Mouse (Mus musculus) CH12.LX (cell line): ENCODE measurements around the gene Tmem186. TPM values are rescaled to one million over a fixed set of nuclear protein-coding genes. Genes with fewer than 3 reads are reported as not detected.
A peak's percentile ranks its signal among the peaks of the same experiment; 100 is the strongest.

Experiments used
- DNase-seq: peaks from one replicate; pipeline ENCODE4 v3.0.0-alpha.2; 2013; ENCODE audit errors: extremely low read depth
- H3K27ac ChIP-seq: 2 replicates; pipeline ENCODE4 v1.5.1; 2012; ENCODE audit warnings: low read depth, mild to moderate bottlenecking, control low read depth, moderate library complexity; ENCODE audit not compliant: insufficient read depth
- H3K27me3 ChIP-seq: replicated peaks from 2 replicates; pipeline ENCODE3; 2012; ENCODE audit warnings: inconsistent platforms
- H3K36me3 ChIP-seq, 2 experiments: replicated peaks in 1 of 2; 2 replicates each; pipeline versions ENCODE3 to v1.6.1; 2012; ENCODE audit warnings: inconsistent platforms in 1 of 2, low read length in 1 of 2, mild to moderate bottlenecking in 1 of 2, mixed read lengths in 1 of 2, moderate library complexity in 1 of 2; ENCODE audit not compliant: control insufficient read depth in 1 of 2, insufficient read depth in 1 of 2
- H3K4me1 ChIP-seq, 2 experiments: 2 replicates each; pipeline ENCODE4 v1.6.1; 2012; ENCODE audit warnings: inconsistent platforms in 1 of 2, moderate library complexity in 1 of 2; ENCODE audit not compliant: insufficient read depth in 2 of 2, control insufficient read depth in 1 of 2
- H3K4me2 ChIP-seq: 2 replicates; pipeline ENCODE4 v1.6.1; 2012; ENCODE audit warnings: low read depth, mild to moderate bottlenecking, control low read depth; ENCODE audit not compliant: poor library complexity, insufficient read depth, severe bottlenecking
- H3K4me3 ChIP-seq, 3 experiments: fragments of 150-350 bp in 1 of 3; sonication (generic) in 1 of 3; replicated peaks in 1 of 3; 2 replicates each; pipeline versions ENCODE3 to v1.5.1; 2011 to 2012; ENCODE audit warnings: low read depth in 2 of 3, low read length in 2 of 3, mild to moderate bottlenecking in 2 of 3, moderate library complexity in 2 of 3, control low read depth in 1 of 3, improper control_type of control experiment in 1 of 3, inconsistent platforms in 1 of 3, mixed read lengths in 1 of 3; ENCODE audit not compliant: poor library complexity in 1 of 3
- H3K79me2 ChIP-seq: replicated peaks from 2 replicates; pipeline ENCODE4 v1.6.1; 2012; ENCODE audit warnings: mild to moderate bottlenecking, moderate library complexity; ENCODE audit not compliant: control insufficient read depth, poor library complexity, insufficient read depth, severe bottlenecking; ENCODE audit errors: extremely low read depth
- H3K9ac ChIP-seq: 2 replicates; pipeline ENCODE4 v1.6.1; 2012; ENCODE audit warnings: low read depth, mild to moderate bottlenecking, control low read depth, moderate library complexity; ENCODE audit not compliant: insufficient read depth
- H3K9me3 ChIP-seq: replicated peaks from 2 replicates; pipeline ENCODE3; 2012; ENCODE audit warnings: low read length, inconsistent platforms, mixed read lengths
- CHD2 ChIP-seq: IDR thresholded peaks from 2 replicates; pipeline ENCODE4 v1.6.1; 2011; ENCODE audit warnings: low read length, improper control_type of control experiment
- CTCF ChIP-seq, 2 experiments: IDR thresholded peaks in 1 of 2; conservative IDR thresholded peaks in 1 of 2; 2 replicates each; pipeline ENCODE4 v1.5.1; 2011 to 2012; ENCODE audit warnings: low read depth in 2 of 2, low read length in 2 of 2, improper control_type of control experiment in 1 of 2, inconsistent platforms in 1 of 2, mild to moderate bottlenecking in 1 of 2, moderate library complexity in 1 of 2
- E2F4 ChIP-seq: IDR thresholded peaks from 2 replicates; pipeline ENCODE4 v1.6.1; 2011; ENCODE audit warnings: low read depth, low read length, improper control_type of control experiment; ENCODE audit not compliant: insufficient replicate concordance
- EP300 ChIP-seq: IDR thresholded peaks from 2 replicates; pipeline ENCODE4 v1.6.1; 2011; ENCODE audit warnings: low read length, improper control_type of control experiment
- ETS1 ChIP-seq: conservative IDR thresholded peaks from 2 replicates; pipeline ENCODE4 v1.6.1; 2012; ENCODE audit warnings: low read depth, mild to moderate bottlenecking, inconsistent platforms, low read length, improper control_type of control experiment, moderate library complexity
- GABPA ChIP-seq: IDR thresholded peaks from 2 replicates; pipeline ENCODE4 v1.6.1; 2012; ENCODE audit warnings: low read depth, low read length, improper control_type of control experiment, inconsistent platforms; ENCODE audit not compliant: insufficient replicate concordance
- JUND ChIP-seq: conservative IDR thresholded peaks from 2 replicates; pipeline ENCODE4 v1.6.1; 2011; ENCODE audit warnings: low read depth, low read length, improper control_type of control experiment
- KAT2A ChIP-seq: IDR thresholded peaks from 2 replicates; pipeline ENCODE4 v1.6.1; 2012; ENCODE audit warnings: low read length, improper control_type of control experiment, inconsistent platforms; ENCODE audit not compliant: insufficient replicate concordance
- MAFK ChIP-seq: IDR thresholded peaks from 2 replicates; pipeline ENCODE4 v1.6.1; 2011; ENCODE audit warnings: low read length, improper control_type of control experiment; ENCODE audit not compliant: insufficient replicate concordance
- MAX ChIP-seq: IDR thresholded peaks from 2 replicates; pipeline ENCODE4 v1.6.1; 2011; ENCODE audit warnings: low read length, improper control_type of control experiment
- MAZ ChIP-seq: IDR thresholded peaks from 2 replicates; pipeline ENCODE4 v1.6.1; 2012; ENCODE audit warnings: low read depth, mild to moderate bottlenecking, inconsistent platforms, low read length, improper control_type of control experiment, moderate library complexity
- MEF2A ChIP-seq: IDR thresholded peaks from 2 replicates; pipeline ENCODE4 v1.6.1; 2014; ENCODE audit warnings: low read depth, mild to moderate bottlenecking, inconsistent platforms, low read length, improper control_type of control experiment, borderline replicate concordance
- MXI1 ChIP-seq: IDR thresholded peaks from 2 replicates; pipeline ENCODE4 v1.6.1; 2011; ENCODE audit warnings: mild to moderate bottlenecking, low read depth, low read length, improper control_type of control experiment
- NELFE ChIP-seq: IDR thresholded peaks from 2 replicates; pipeline ENCODE4 v1.6.1; 2011; ENCODE audit warnings: low read depth, low read length, improper control_type of control experiment
- NRF1 ChIP-seq: IDR thresholded peaks from 2 replicates; pipeline ENCODE4 v1.6.1; 2014; ENCODE audit warnings: low read depth, mild to moderate bottlenecking, inconsistent platforms, low read length, improper control_type of control experiment, moderate library complexity
- PAX5 ChIP-seq: IDR thresholded peaks from 2 replicates; pipeline ENCODE4 v1.6.1; 2012; ENCODE audit warnings: low read length, inconsistent platforms, mixed read lengths
- POLR2AphosphoS2 ChIP-seq: IDR thresholded peaks from 2 replicates; pipeline ENCODE4 v1.6.1; 2011; ENCODE audit warnings: low read depth, low read length, improper control_type of control experiment
- RAD21 ChIP-seq: IDR thresholded peaks from 2 replicates; pipeline ENCODE4 v1.6.1; 2011; ENCODE audit warnings: low read depth, mild to moderate bottlenecking, low read length, improper control_type of control experiment, moderate library complexity
- RCOR1 ChIP-seq: conservative IDR thresholded peaks from 2 replicates; pipeline ENCODE4 v1.6.1; 2012; ENCODE audit warnings: low read depth, mild to moderate bottlenecking, inconsistent platforms, low read length, improper control_type of control experiment
- SIN3A ChIP-seq: IDR thresholded peaks from 2 replicates; pipeline ENCODE4 v1.6.1; 2012; ENCODE audit warnings: low read length, improper control_type of control experiment, inconsistent platforms
- SMC3 ChIP-seq: IDR thresholded peaks from 2 replicates; pipeline ENCODE4 v1.6.1; 2011; ENCODE audit warnings: low read depth, low read length, improper control_type of control experiment
- UBTF ChIP-seq: IDR thresholded peaks from 2 replicates; pipeline ENCODE4 v1.6.1; 2012; ENCODE audit warnings: low read depth, mild to moderate bottlenecking, inconsistent platforms, low read length, improper control_type of control experiment, moderate library complexity
- USF2 ChIP-seq: conservative IDR thresholded peaks from 2 replicates; pipeline ENCODE4 v1.6.1; 2011; ENCODE audit warnings: low read depth, low read length, improper control_type of control experiment
- ZC3H11A ChIP-seq: IDR thresholded peaks from 2 replicates; pipeline ENCODE4 v1.6.1; 2012; ENCODE audit warnings: low read depth, mild to moderate bottlenecking, inconsistent platforms, low read length, improper control_type of control experiment
- ZMIZ1 ChIP-seq: IDR thresholded peaks from 2 replicates; pipeline ENCODE4 v1.6.1; 2012; ENCODE audit warnings: low read depth, mild to moderate bottlenecking, inconsistent platforms, low read length, improper control_type of control experiment
- ZNF384 ChIP-seq: IDR thresholded peaks from 2 replicates; pipeline ENCODE4 v1.6.1; 2012; ENCODE audit warnings: low read depth, low read length, improper control_type of control experiment, inconsistent platforms
- dilution Hi-C: fragments of 300-500 bp; cut with MboI; formaldehyde crosslinking; loops from 2 replicates; pipeline ENCODE4 v1.14.3; 2020; ENCODE audit warnings: low sequenced_read_pairs; ENCODE audit not compliant: extremely low pct_unique_long_range_greater_than_20kb, extremely low pct_ligation_motif_present
- in situ Hi-C: fragments of 300-500 bp; cut with MboI; formaldehyde crosslinking; loops from 3 replicates; pipeline ENCODE4 v1.14.3; 2019; ENCODE audit warnings: low sequenced_read_pairs, low pct_ligation_motif_present, low pct_unique_long_range_greater_than_20kb, mixed read lengths
- polyA plus RNA-seq: library from polyadenylated mRNA; unstranded; fragments of >175 nt; gene quantifications from 2 replicates; pipeline ENCODE4 v1.2.1, GENCODE M21; 2012; ENCODE audit warnings: low read depth; ENCODE audit not compliant: insufficient read length
- total RNA-seq, 2 experiments: library from RNA; depleted of rRNA; stranded (reverse); fragments of 300-350 nt in 1 of 2; fragments of >200 nt in 1 of 2; gene quantifications; 2 replicates each; pipeline ENCODE4 v1.2.3; 2012 to 2014

The Tmem186 gene
- total and polyA plus RNA-seq, 3 experiments: 19.7 to 22.2 (median 21.9) TPM

DNA sequence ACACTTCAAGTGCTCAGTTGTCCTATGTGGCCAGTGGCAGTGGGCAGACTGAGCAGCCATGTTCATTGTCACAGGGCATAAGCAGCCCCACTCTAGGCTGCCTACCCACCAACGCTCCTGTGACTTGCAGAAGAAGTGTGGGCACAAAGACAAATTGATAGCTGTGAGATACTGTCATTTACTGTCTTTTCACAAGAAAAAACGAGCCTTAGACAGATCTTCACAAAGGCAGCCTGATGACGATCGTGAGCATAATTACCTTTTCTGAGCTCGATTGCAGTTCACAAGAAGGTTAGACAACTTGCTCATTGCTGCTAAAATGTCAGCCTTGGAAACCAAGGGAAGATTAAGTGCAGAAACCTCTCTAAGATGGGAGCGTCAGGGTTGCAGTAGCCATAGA is 17.6 kb upstream of the Tmem186 start:
- Histone ChIP-seq H3K27ac (no peak overlapping the region), H3K9ac (no peak overlapping the region), H3K4me2 (no peak overlapping the region), H3K9me3 (no peaks in the 10 kb centered on the region), H3K4me1 (peaks cover under 1 to 1% of the 10 kb centered on the region in 2 experiments; a peak in 3 of 4 replicates), H3K36me3 (peaks cover 82 to 98% of the 10 kb centered on the region in 2 experiments), H3K27me3 (no peaks in the 10 kb centered on the region), H3K79me2 (no peaks in the 10 kb centered on the region), H3K4me3 (no peak overlapping the region)
- in situ Hi-C loops: no loop called here
- dilution Hi-C loops: no loop called here
- no peak for DNase-seq
- TF ChIP-seq SIN3A (no peak), ETS1 (no peak), NRF1 (no peak), POLR2AphosphoS2 (no peak), KAT2A (no peak), NELFE (no peak), JUND (no peak), E2F4 (no peak), ZMIZ1 (no peak), UBTF (no peak), MAX (no peak), ZC3H11A (no peak), MAFK (no peak), SMC3 (no peak), CHD2 (no peak), CTCF (conservative IDR thresholded peaks at IDR 0.05 in 1 of 2, IDR thresholded peaks at IDR 0.05 in 1 of 2; ENCODE audit: low read depth in 2 of 2, low read length in 2 of 2) (no peak), ZNF384 (no peak)

DNA sequence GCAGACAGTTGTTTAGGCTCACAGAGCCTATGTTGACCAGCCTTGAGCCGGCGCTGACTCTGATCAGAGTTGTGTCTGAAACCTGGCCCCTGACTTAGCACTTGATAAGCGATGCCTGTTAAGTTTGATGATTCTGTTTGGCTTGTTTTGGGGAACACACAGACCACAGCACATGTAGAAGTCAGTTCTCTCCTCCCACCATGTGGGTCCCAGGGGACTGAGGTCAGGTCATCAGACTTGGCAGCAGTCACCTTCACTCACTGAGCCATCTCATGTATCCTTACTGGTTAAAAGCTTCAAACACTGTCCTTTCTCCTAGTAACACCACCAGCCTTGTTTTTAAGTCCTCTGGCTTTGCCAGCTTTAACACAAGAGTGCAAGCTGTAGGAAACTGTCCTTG is 12.5 kb upstream of the Tmem186 start:
- Histone ChIP-seq H3K27me3 (no peaks in the 10 kb centered on the region), H3K79me2 (no peaks in the 10 kb centered on the region), H3K4me1 (peaks cover 3 to 9% of the 10 kb centered on the region in 2 experiments; a peak in 3 of 4 replicates), H3K27ac (no peak overlapping the region), H3K36me3 (peaks cover 83 to 98% of the 10 kb centered on the region in 2 experiments), H3K4me3 (no peak overlapping the region), H3K9ac (no peak overlapping the region), H3K9me3 (no peaks in the 10 kb centered on the region), H3K4me2 (no peak overlapping the region)
- in situ Hi-C loops (no loop called here), dilution Hi-C loops (no loop called here)
- DNase-seq: peak; percentile 55
- no peak for TF ChIP-seq RCOR1
- no peak for TF ChIP-seq UBTF
- TF ChIP-seq MAFK: no peak
- TF ChIP-seq CTCF (conservative IDR thresholded peaks at IDR 0.05 in 1 of 2, IDR thresholded peaks at IDR 0.05 in 1 of 2; ENCODE audit: low read depth in 2 of 2, low read length in 2 of 2): no peak
- TF ChIP-seq USF2: no peak
- no peak for TF ChIP-seq PAX5
- TF ChIP-seq ZC3H11A: no peak
- TF ChIP-seq EP300: no peak
- TF ChIP-seq RAD21: no peak
- no peak for TF ChIP-seq ZMIZ1
- no peak for TF ChIP-seq MXI1
- TF ChIP-seq ETS1: no peak
- TF ChIP-seq GABPA: no peak
- TF ChIP-seq MEF2A: no peak
- no peak for TF ChIP-seq SMC3
- TF ChIP-seq SIN3A: no peak
- no peak for TF ChIP-seq MAZ
